Mouse (Mus musculus): ENCODE measurements at regions not wholly inside any gene's neighbourhood (a gene's known extent, or its start where the extent isn't known, plus 50 kb on each side); places are given as distances from the start of the nearest gene placed in this dataset.

DNA sequence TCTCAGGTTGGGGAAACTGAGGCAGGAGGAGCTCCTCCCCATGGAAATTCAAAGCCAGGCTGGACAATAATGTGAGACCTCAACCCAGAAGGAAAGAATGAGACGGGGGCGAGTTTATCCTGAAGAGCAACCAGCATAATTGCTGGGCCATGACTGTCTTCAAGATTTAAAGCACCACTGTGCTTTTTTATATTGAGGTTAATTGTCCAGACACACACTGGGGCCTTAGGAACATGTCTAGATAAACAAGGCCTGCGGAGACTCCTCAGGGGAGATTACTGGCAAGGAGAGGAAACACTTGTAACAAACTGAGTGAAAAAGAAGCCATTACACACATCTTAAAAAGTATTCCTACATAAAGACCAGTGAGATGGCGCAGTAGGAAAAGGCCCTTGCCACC lies 91.0 kb upstream of the Aco1 start:
- H3K4me3 ChIP-seq (replicated peaks in 1 of 3; ENCODE audit: low read depth in 2 of 3, low read length in 2 of 3, poor library complexity in 1 of 3) = no peak overlapping the region

DNA sequence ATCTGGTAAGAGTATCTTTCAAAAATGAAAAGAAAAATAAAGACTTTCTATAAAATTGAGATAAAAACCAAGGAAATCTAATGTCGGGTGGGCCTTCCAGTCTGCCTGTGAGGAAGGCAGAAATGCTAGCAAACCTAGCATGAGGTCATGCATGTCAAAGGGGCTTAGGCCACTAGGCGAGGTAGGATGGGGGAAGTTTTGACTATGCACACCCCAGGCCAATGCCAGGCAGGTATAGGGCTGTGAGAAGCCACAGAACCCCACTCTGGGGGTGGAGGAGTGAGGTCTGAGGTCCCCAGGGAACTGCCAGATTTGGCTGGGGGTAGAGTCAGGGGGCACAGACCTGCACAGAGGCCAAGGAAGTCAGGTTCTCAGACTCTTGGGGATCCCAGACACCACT lies 89.5 kb upstream of the Aco1 start:
- H3K79me2 ChIP-seq (replicated peaks; ENCODE audit: control insufficient read depth, extremely low read depth, insufficient read depth, poor library complexity, severe bottlenecking) = no peaks in the 10 kb centered on the region
- no peak for DNase-seq (ENCODE audit: extremely low read depth)
- in situ Hi-C loops (cut with MboI; ENCODE audit: low pct_ligation_motif_present, low pct_unique_long_range_greater_than_20kb, low sequenced_read_pairs) = no loop called here
- H3K4me2 ChIP-seq (ENCODE audit: insufficient read depth, low read depth, poor library complexity, severe bottlenecking) = no peak overlapping the region
- H3K9me3 ChIP-seq (replicated peaks; ENCODE audit: low read length) = peaks cover 2% of the 10 kb centered on the region
- no peak overlapping the region for H3K4me3 ChIP-seq (replicated peaks in 1 of 3; ENCODE audit: low read depth in 2 of 3, low read length in 2 of 3, poor library complexity in 1 of 3)
- no peaks in the 10 kb centered on the region for H3K36me3 ChIP-seq (replicated peaks in 1 of 2; ENCODE audit: control insufficient read depth in 1 of 2, insufficient read depth in 1 of 2, low read length in 1 of 2)
- no peak overlapping the region for H3K9ac ChIP-seq (ENCODE audit: insufficient read depth, low read depth)
- dilution Hi-C loops (cut with MboI; ENCODE audit: extremely low pct_ligation_motif_present, extremely low pct_unique_long_range_greater_than_20kb, low sequenced_read_pairs) = no loop called here
- no peak overlapping the region for H3K27ac ChIP-seq (ENCODE audit: insufficient read depth, low read depth)
- no peak for TF ChIP-seq HCFC1 (IDR thresholded peaks at IDR 0.05; ENCODE audit: low read depth, low read length)
- TF ChIP-seq MYC (IDR thresholded peaks at IDR 0.05; ENCODE audit: low read depth, low read length) = no peak
- no peak for TF ChIP-seq ETS1 (conservative IDR thresholded peaks at IDR 0.05; ENCODE audit: low read depth, low read length)
- no peak for TF ChIP-seq NRF1 (IDR thresholded peaks at IDR 0.05; ENCODE audit: low read depth, low read length)
- no peak for TF ChIP-seq MAZ (IDR thresholded peaks at IDR 0.05; ENCODE audit: low read depth, low read length)
- TF ChIP-seq POLR2AphosphoS2 (IDR thresholded peaks at IDR 0.05; ENCODE audit: low read depth, low read length) = no peak
- no peak for TF ChIP-seq ZC3H11A (IDR thresholded peaks at IDR 0.05; ENCODE audit: low read depth, low read length)
- TF ChIP-seq SIN3A (IDR thresholded peaks at IDR 0.05; ENCODE audit: low read length) = no peak
- TF ChIP-seq MAX (IDR thresholded peaks at IDR 0.05; ENCODE audit: low read length) = no peak
- TF ChIP-seq ZKSCAN1 (IDR thresholded peaks at IDR 0.05; ENCODE audit: borderline replicate concordance, low read depth, low read length) = no peak
- TF ChIP-seq USF1 (IDR thresholded peaks at IDR 0.05; ENCODE audit: low read depth, low read length) = no peak
- no peak for TF ChIP-seq UBTF (IDR thresholded peaks at IDR 0.05; ENCODE audit: low read depth, low read length)
- TF ChIP-seq RAD21 (IDR thresholded peaks at IDR 0.05; ENCODE audit: low read depth, low read length) = no peak
- H3K4me1 ChIP-seq (ENCODE audit: control insufficient read depth in 1 of 2, insufficient read depth in 2 of 2) = no peaks in the 10 kb centered on the region
- H3K27me3 ChIP-seq (replicated peaks) = no peaks in the 10 kb centered on the region

More for the DNA sequence above, 91.0 kb upstream of the Aco1 start:
- H3K27me3 ChIP-seq (replicated peaks) = no peaks in the 10 kb centered on the region
- in situ Hi-C loops (cut with MboI; ENCODE audit: low pct_ligation_motif_present, low pct_unique_long_range_greater_than_20kb, low sequenced_read_pairs) (no loop called here), dilution Hi-C loops (cut with MboI; ENCODE audit: extremely low pct_ligation_motif_present, extremely low pct_unique_long_range_greater_than_20kb, low sequenced_read_pairs) (no loop called here)
- H3K4me1 ChIP-seq (ENCODE audit: control insufficient read depth in 1 of 2, insufficient read depth in 2 of 2) = no peaks in the 10 kb centered on the region
- TF ChIP-seq PAX5 (IDR thresholded peaks at IDR 0.05; ENCODE audit: low read length) (no peak), KAT2A (IDR thresholded peaks at IDR 0.05; ENCODE audit: insufficient replicate concordance, low read length) (no peak), CHD1 (IDR thresholded peaks at IDR 0.05; ENCODE audit: low read depth, low read length) (no peak), MAZ (IDR thresholded peaks at IDR 0.05; ENCODE audit: low read depth, low read length) (no peak), ZC3H11A (IDR thresholded peaks at IDR 0.05; ENCODE audit: low read depth, low read length) (no peak)
- peaks cover 2% of the 10 kb centered on the region for H3K9me3 ChIP-seq (replicated peaks; ENCODE audit: low read length)
- H3K4me2 ChIP-seq (ENCODE audit: insufficient read depth, low read depth, poor library complexity, severe bottlenecking) = no peak overlapping the region
- no peak overlapping the region for H3K27ac ChIP-seq (ENCODE audit: insufficient read depth, low read depth)
- no peaks in the 10 kb centered on the region for H3K36me3 ChIP-seq (replicated peaks in 1 of 2; ENCODE audit: control insufficient read depth in 1 of 2, insufficient read depth in 1 of 2, low read length in 1 of 2)
- no peak overlapping the region for H3K9ac ChIP-seq (ENCODE audit: insufficient read depth, low read depth)
- H3K79me2 ChIP-seq (replicated peaks; ENCODE audit: control insufficient read depth, extremely low read depth, insufficient read depth, poor library complexity, severe bottlenecking) = no peaks in the 10 kb centered on the region
- no peak for DNase-seq (ENCODE audit: extremely low read depth)
